Mouse (Mus musculus) MEL-GATA-1-ER (cell line): ENCODE data around the gene Kbtbd4.
"Not testable (repeated sequence)": the region's sequence is repeated elsewhere in the genome, so short reads cannot be mapped to it uniquely, and the experiment has no call there.

Experiments used
- DNase-seq: peaks from one replicate; pipeline ENCODE4 v3.0.0-alpha.2; 2012; ENCODE audit warnings: low read depth; ENCODE audit errors: extremely low read depth

The Kbtbd4 gene

GRCm38 (mm10) chr2:90904076-90904855 is at the start of gene Kbtbd4, which contains the start of gene Ndufs3:
Gene Kbtbd4, plus strand, starts transcription at chr2:90904740.
Gene Ndufs3, minus strand, starts transcription at chr2:90904827.
- peak; percentile 80 for DNase-seq

- DNase-seq, result no peak
Measured at GRCm38 (mm10) chr2:90861486-90861885, 43.1 kb upstream of the Kbtbd4 start.

GRCm38 (mm10) chr2:90864184-90864583 is 40.4 kb upstream of the Kbtbd4 start:
- no peak for DNase-seq

GRCm38 (mm10) chr2:90866524-90866923 is 38.0 kb upstream of the Kbtbd4 start:
- peak; percentile 49 for DNase-seq

- DNase-seq, result peak; percentile 58
Measured at GRCm38 (mm10) chr2:90870136-90870601, 34.4 kb upstream of the Kbtbd4 start.

- DNase-seq, result no peak
Measured at GRCm38 (mm10) chr2:90871180-90871961, 33.2 kb upstream of the Kbtbd4 start.

GRCm38 (mm10) chr2:90874025-90874424 is 30.5 kb upstream of the Kbtbd4 start:
- DNase-seq, result no peak

GRCm38 (mm10) chr2:90875239-90875638 is 29.3 kb upstream of the Kbtbd4 start:
- DNase-seq, result no peak

- no peak for DNase-seq
Measured at GRCm38 (mm10) chr2:90877584-90878259, 26.8 kb upstream of the Kbtbd4 start.

GRCm38 (mm10) chr2:90879419-90879818 is 25.1 kb upstream of the Kbtbd4 start:
- DNase-seq, result no peak

GRCm38 (mm10) chr2:90880144-90880785 is 24.3 kb upstream of the Kbtbd4 start:
- no peak for DNase-seq

- DNase-seq, result no peak
Measured at GRCm38 (mm10) chr2:90881824-90882223, 22.7 kb upstream of the Kbtbd4 start.

- no peak for DNase-seq
Measured at GRCm38 (mm10) chr2:90885218-90886041, 19.1 kb upstream of the Kbtbd4 start, which contains the start of gene C1qtnf4. Gene C1qtnf4, plus strand, starts transcription at chr2:90885860.

GRCm38 (mm10) chr2:90886436-90886835 is 18.1 kb upstream of the Kbtbd4 start:
- no peak for DNase-seq

GRCm38 (mm10) chr2:90887627-90888026 is 16.9 kb upstream of the Kbtbd4 start:
- no peak for DNase-seq

- no peak for DNase-seq
Measured at GRCm38 (mm10) chr2:90889550-90890548, 14.7 kb upstream of the Kbtbd4 start.

GRCm38 (mm10) chr2:90893673-90894298 is 10.8 kb upstream of the Kbtbd4 start:
- DNase-seq, result no peak

- DNase-seq, result not testable (repeated sequence)
Measured at GRCm38 (mm10) chr2:90894299-90894677, 10.3 kb upstream of the Kbtbd4 start.

GRCm38 (mm10) chr2:90903398-90903797 is 1.1 kb upstream of the Kbtbd4 start:
- no peak for DNase-seq
